12 mouse cellular contexts compared by ENCODE assay signal in genomic region chr4:150865371-150865770, GRCm38 (mm10). TPM values are rescaled to one million over a fixed set of nuclear protein-coding genes. Genes with fewer than 3 reads are reported as not detected.
DNase-seq lines count a peak whose midpoint lies in the region; ATAC-seq and TF ChIP-seq lines count a peak whose summit lies in the region.
"Had no signal": no experiment of that assay in that cellular context is flagged by ENCODE, and none has a peak within 500 bp of the region (broad histone marks: within the 10 kb centered on the region; RNA-seq: fewer than 3 reads in every experiment).

No protein-coding gene starts in this region.

- no peak overlapping the region for H3K9ac ChIP-seq in lung, embryonic 14.5 days
- H3K9ac ChIP-seq: heart, embryonic 15.5 days; limb, embryonic 13.5 days; midbrain, embryonic 12.5 days had no signal

- ATAC-seq in lung, embryonic 14.5 days (ENCODE audit: insufficient read depth) = no peak
- ATAC-seq in megakaryocyte progenitor cell, adult 5-6 weeks (replicated peaks; ENCODE audit: poor library complexity) = peak; percentile 66
- no peak for ATAC-seq in activated CD4-positive, CD25-positive, alpha-beta regulatory T cell, adult 4 months

- TF ChIP-seq CTCF in gastrocnemius, adult 2 months (IDR thresholded peaks at IDR 0.05) = peak; percentile 56
- TF ChIP-seq CTCF in lung, embryonic 14.5 days (IDR thresholded peaks at IDR 0.05; ENCODE audit: low read depth) = peak; percentile 58
- peak; percentile 41 for TF ChIP-seq CTCF in E14TG2a.4 (conservative IDR thresholded peaks at IDR 0.05; ENCODE audit: low read length)

- no peak for DNase-seq in gastrocnemius, adult 2 months
- DNase-seq in gastrocnemius, adult 18-20 months (ENCODE audit: low spot score) = no peak
- DNase-seq in lung, embryonic 14.5 days = peak; percentile 71
- DNase-seq in lung, postnatal 14 days = no peak
- DNase-seq in adrenal gland, postnatal 10 days = no peak
- DNase-seq: adrenal gland, postnatal 36 days had no signal

- no peaks in the 10 kb centered on the region for H3K27me3 ChIP-seq in lung, embryonic 14.5 days (ENCODE audit: insufficient read depth, low read length)
- H3K27me3 ChIP-seq in E14TG2a.4 (ENCODE audit: insufficient read depth, low read length) = no peaks in the 10 kb centered on the region
- H3K27me3 ChIP-seq: heart, embryonic 15.5 days; limb, embryonic 13.5 days; midbrain, embryonic 12.5 days had no signal

- H3K4me1 ChIP-seq in lung, embryonic 14.5 days (ENCODE audit: insufficient read depth) = peaks cover 5% of the 10 kb centered on the region; the same call in 1 of the 2 replicates
- peaks cover 26% of the 10 kb centered on the region for H3K4me1 ChIP-seq in E14TG2a.4 (replicated peaks; ENCODE audit: low read depth, low read length)

- no peak overlapping the region for H3K4me3 ChIP-seq in gastrocnemius, adult 2 months
- H3K4me3 ChIP-seq in lung, embryonic 14.5 days (ENCODE audit: low read depth, low read length) = no peak overlapping the region
- H3K4me3 ChIP-seq in E14TG2a.4 (replicated peaks; ENCODE audit: low read length) = no peak overlapping the region
- H3K4me3 ChIP-seq: heart, embryonic 15.5 days; limb, embryonic 13.5 days; midbrain, embryonic 12.5 days had no signal

- intact Hi-C loops in gastrocnemius, adult 2 months (cut with DNase I) = no loop called here

- H3K27ac ChIP-seq in gastrocnemius, adult 2 months = peak overlapping the region; percentile 48
- no peak overlapping the region for H3K27ac ChIP-seq in lung, embryonic 14.5 days (ENCODE audit: low read depth)
- H3K27ac ChIP-seq: heart, embryonic 15.5 days; limb, embryonic 13.5 days; midbrain, embryonic 12.5 days had no signal

- H3K9me3 ChIP-seq in lung, embryonic 14.5 days (ENCODE audit: low read depth, low read length) = no peaks in the 10 kb centered on the region
- H3K9me3 ChIP-seq in E14TG2a.4 (ENCODE audit: low read length) = no peaks in the 10 kb centered on the region
- H3K9me3 ChIP-seq: heart, embryonic 15.5 days; limb, embryonic 13.5 days; midbrain, embryonic 12.5 days had no signal

- H3K4me2 ChIP-seq in lung, embryonic 14.5 days = no peak overlapping the region
- H3K4me2 ChIP-seq: heart, embryonic 15.5 days; limb, embryonic 13.5 days; midbrain, embryonic 12.5 days had no signal

- peaks cover 36% of the 10 kb centered on the region for H3K36me3 ChIP-seq in lung, embryonic 14.5 days (ENCODE audit: insufficient read depth)
- H3K36me3 ChIP-seq in E14TG2a.4 (ENCODE audit: insufficient read depth, low read length) = peaks cover 46% of the 10 kb centered on the region

RNA-seq across cellular contexts. Expression of gene Errfi1, which starts 11.7 kb away (rescaled TPM):
- total RNA-seq in gastrocnemius, adult 2 months (2021) = 10 to 100 TPM; 20.7 to 50.5 TPM
- total RNA-seq in gastrocnemius, adult 18-20 months (2021) = 10 to 100 TPM; 24.9 to 35.9 TPM
- polyA plus RNA-seq in lung, embryonic 14.5 days (2014; fragmentation: Nextera tagmentation; extraction: Ambion mirVana) = 41.5 and 48.3 TPM in 2 replicates
- 0.84 and 1.2 TPM in 2 replicates for total RNA-seq in megakaryocyte progenitor cell, adult 5-6 weeks (2015)
- 0.54 and 0.61 TPM in 2 replicates for total RNA-seq in megakaryocyte progenitor cell, adult 5-6 weeks (2017)
- polyA plus RNA-seq in activated CD4-positive, CD25-positive, alpha-beta regulatory T cell, adult 4 months (2017; shearing (Covaris generic)) = 1 to 10 TPM; 2.0 to 2.4 TPM
- total RNA-seq in adrenal gland, postnatal 10 days (2021) = 100 to 1,000 TPM in 1 of 2 experiments, 10 to 100 TPM in 1; 32.3 to 159 TPM

RNA-seq across cellular contexts. Expression of gene Park7, which starts 48.9 kb away (rescaled TPM):
- 100 to 1,000 TPM; 579 to 815 TPM for total RNA-seq in gastrocnemius, adult 2 months (2021)
- total RNA-seq in gastrocnemius, adult 18-20 months (2021) = 100 to 1,000 TPM; 750 to 787 TPM
- 477 and 500 TPM in 2 replicates for polyA plus RNA-seq in lung, embryonic 14.5 days (2014; fragmentation: Nextera tagmentation; extraction: Ambion mirVana)
- 303 and 339 TPM in 2 replicates for total RNA-seq in megakaryocyte progenitor cell, adult 5-6 weeks (2015)
- total RNA-seq in megakaryocyte progenitor cell, adult 5-6 weeks (2017) = 449 and 454 TPM in 2 replicates
- polyA plus RNA-seq in activated CD4-positive, CD25-positive, alpha-beta regulatory T cell, adult 4 months (2017; shearing (Covaris generic)) = 100 to 1,000 TPM; 449 to 481 TPM
- 100 to 1,000 TPM; 242 to 261 TPM for total RNA-seq in adrenal gland, postnatal 10 days (2021)

RNA-seq across cellular contexts. Expression of gene Tnfrsf9, which starts 49.0 kb away (rescaled TPM):
- total RNA-seq in gastrocnemius, adult 2 months (2021) = under 1 TPM in 1 of 2 experiments, not detected in 1; 0.20 TPM
- total RNA-seq in gastrocnemius, adult 18-20 months (2021) = under 1 TPM; 0.21 to 0.46 TPM
- polyA plus RNA-seq in lung, embryonic 14.5 days (2014; fragmentation: Nextera tagmentation; extraction: Ambion mirVana) = 0.12 TPM in 1 of 2 replicates, not detected in the other
- total RNA-seq in megakaryocyte progenitor cell, adult 5-6 weeks (2015) = 0.15 TPM in 1 of 2 replicates, not detected in the other
- not detected in 2 replicates for total RNA-seq in megakaryocyte progenitor cell, adult 5-6 weeks (2017)
- polyA plus RNA-seq in activated CD4-positive, CD25-positive, alpha-beta regulatory T cell, adult 4 months (2017; shearing (Covaris generic)) = 100 to 1,000 TPM; 103 to 140 TPM
- under 1 TPM; 0.57 to 0.73 TPM for total RNA-seq in adrenal gland, postnatal 10 days (2021)

Comparison
In these comparisons a context has a peak if more than half of its experiments do, and no peak if none do; other contexts are left out.
1. RNA of gene Errfi1, which starts 11.7 kb away (total RNA-seq): 32.3 to 159 TPM in adrenal gland, postnatal 10 days, 20.7 to 50.5 TPM in gastrocnemius, adult 2 months and 24.9 to 35.9 TPM in gastrocnemius, adult 18-20 months; 0.54 to 1.2 TPM in megakaryocyte progenitor cell, adult 5-6 weeks; every median in the first group is over 4 times any median in the second.
2. Peak in every context shown above with its lines, with median percentiles within 50 percentile points of each other: CTCF ChIP-seq.